Mouse (Mus musculus): ENCODE measurements around the gene Mgat1.

Mgat1 gene

DNA sequence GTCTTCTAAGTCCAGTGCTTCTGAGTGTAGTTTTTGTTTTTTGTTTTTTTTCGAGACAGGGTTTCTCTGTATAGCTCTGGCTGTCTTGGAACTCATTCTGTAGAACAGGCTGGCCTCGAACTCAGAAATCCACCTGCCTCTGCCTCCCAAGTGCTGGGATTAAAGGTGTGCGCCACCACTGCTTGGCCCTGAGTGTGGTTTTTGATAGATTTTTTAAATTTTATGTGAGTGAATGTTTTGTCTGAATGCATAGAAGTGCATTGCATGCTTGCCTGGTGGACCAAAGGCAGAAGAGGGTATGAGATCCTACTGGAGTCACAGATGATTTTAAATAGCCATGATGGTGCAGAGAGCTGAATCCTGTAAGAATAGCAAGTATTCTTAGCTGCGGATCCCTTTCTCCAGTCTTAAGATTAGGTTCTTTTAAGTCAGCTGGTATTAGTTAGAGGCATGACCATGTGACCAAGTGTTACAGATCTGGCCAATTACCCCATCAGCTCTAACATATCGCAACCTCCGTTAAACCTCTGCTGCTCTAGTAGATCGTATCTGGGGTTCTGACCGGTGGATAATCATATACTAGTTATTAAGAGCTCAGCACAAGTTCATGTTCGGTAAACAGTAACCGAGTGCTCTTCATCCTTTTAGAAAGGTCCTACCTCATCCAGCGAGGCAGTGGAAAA, 906 bp upstream of the Mgat1 start:
- no peak for DNase-seq (ENCODE audit: low spot score)

DNA sequence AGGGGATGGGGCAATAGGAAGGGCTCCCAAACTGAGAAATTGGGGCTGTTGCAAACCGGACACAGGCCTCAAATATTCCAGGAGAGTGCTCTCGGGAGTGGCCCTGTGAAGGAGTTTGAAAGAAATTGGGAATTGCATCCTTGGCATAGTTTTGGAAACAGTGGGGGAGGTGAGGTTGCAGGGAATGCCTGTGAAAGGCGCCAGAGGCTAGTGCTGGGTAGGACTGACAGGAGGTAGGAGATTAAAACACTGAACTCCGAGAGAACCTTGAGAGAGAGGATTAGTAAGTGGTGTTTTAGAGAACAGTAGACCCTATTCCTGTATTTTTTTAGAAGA, 572 bp downstream of the Mgat1 start:
- no peak for DNase-seq (ENCODE audit: low spot score)

DNA sequence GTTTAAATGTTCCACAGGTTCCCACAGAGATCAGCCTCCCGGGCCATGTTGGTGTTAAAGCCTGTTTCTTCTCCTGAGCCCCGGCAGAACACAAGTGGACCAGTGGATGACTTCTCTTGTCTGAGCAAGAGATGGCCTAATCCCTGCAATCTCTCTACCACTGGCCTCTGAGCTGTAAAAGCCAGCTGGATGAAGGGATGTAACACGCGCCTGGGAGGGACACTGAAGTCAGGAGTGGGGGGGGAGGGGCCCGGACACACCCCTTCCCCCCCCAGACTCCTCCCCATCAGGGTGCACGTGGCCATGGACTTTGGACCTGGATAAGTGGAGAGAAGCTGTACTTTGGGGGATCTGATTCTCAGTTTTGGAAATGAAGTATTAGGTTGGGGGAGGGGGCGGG, 1.2 kb downstream of the Mgat1 start:
- no peak for DNase-seq (ENCODE audit: low spot score)

- DNase-seq (ENCODE audit: low spot score), result no peak
Measured at GRCm38 (mm10) chr11:49245634-49246415, 1.8 kb downstream of the Mgat1 start.

DNA sequence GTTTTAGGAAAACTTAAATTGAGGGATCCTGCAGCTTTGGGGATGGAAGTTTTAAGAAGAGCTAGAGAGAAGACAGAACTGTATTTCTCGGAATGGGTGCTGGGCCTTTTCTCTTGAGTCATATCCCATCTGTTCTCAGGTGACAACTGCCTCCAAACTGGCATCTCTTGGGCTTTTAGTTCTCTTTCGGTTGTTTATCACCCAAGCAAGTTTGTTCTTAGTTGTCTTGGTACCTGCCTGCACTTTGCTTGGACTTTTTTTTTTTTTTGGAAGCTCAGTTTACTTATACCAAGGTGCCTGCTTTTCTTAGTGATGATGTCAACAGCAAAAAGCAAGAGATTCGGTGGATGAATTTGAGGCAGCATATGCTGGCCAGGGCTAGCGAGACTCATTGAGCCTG, 2.5 kb downstream of the Mgat1 start:
- no peak for DNase-seq (ENCODE audit: low spot score)

- no peak for DNase-seq (ENCODE audit: low spot score)
Measured at GRCm38 (mm10) chr11:49247255-49247654, 3.3 kb downstream of the Mgat1 start.

DNA sequence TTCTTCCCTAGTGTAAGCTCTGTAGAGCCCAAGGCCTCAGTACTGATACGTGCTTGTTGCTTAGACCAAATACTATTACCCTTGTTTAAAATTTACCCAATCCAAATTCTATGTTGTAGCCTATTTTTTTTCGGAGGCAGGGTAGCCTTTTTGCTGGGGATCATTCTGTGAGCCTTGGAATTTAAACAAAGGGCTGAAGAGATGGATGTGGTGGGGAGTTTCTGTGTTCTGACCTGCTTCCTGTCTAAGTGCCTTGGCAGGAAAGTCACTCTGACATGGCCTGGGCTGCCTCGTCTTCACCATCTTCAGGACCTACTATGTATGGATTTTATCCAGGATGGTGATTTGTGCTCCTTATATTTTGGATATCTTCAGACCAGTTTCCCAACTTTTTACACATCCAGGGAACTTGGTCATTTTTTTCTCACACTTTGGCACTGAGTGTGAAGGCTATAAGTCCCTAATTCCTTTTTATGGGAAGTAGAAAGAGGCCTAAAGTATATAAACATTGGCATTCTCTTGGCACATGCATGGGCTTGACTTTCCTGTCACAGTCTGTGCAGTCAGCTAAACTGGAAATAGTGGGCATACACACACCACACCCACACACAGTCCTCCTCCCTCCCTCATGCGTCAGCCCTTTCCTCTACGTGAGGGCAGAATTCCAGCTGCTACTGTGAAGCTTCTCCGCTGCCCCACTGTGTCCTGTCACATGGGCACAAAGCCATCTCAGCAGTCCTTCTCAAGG, 4.4 kb downstream of the Mgat1 start:
- no peak for DNase-seq (ENCODE audit: low spot score)

GRCm38 (mm10) chr11:49248974-49249700, 5.1 kb downstream of the Mgat1 start:
- no peak for DNase-seq (ENCODE audit: low spot score)

GRCm38 (mm10) chr11:49249811-49250421, 5.9 kb downstream of the Mgat1 start:
- DNase-seq (ENCODE audit: low spot score), result no peak

- DNase-seq (ENCODE audit: low spot score), result peak; percentile 79
Measured at GRCm38 (mm10) chr11:49250422-49251379, 6.7 kb downstream of the Mgat1 start.

GRCm38 (mm10) chr11:49251380-49251761, 7.4 kb downstream of the Mgat1 start:
- DNase-seq (ENCODE audit: low spot score), result no peak

DNA sequence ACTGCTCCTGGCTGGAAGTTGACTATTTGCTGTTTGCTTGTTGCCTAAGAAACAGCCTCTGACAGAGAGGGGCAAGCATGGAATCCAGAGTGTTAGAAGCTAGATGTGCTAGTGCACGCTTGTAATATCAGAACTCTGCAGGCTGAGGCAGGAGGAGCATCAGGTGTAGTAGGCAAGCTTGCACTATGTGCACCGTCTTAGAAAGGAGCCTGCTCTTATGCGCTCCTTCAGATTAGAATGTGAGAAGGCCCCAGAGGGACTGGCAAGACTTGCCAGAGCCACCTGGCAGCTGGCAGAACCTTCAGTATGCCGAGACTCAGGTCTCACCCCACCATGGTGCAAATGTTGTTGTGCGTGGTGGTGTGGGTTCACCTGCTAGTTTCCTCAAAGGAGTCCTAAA, 8.1 kb downstream of the Mgat1 start:
- no peak for DNase-seq (ENCODE audit: low spot score)

- DNase-seq (ENCODE audit: low spot score), result no peak
Measured at GRCm38 (mm10) chr11:49253035-49253434, 9.0 kb downstream of the Mgat1 start.

GRCm38 (mm10) chr11:49259296-49259695, 15.3 kb downstream of the Mgat1 start:
- no peak for DNase-seq (ENCODE audit: low spot score)

DNA sequence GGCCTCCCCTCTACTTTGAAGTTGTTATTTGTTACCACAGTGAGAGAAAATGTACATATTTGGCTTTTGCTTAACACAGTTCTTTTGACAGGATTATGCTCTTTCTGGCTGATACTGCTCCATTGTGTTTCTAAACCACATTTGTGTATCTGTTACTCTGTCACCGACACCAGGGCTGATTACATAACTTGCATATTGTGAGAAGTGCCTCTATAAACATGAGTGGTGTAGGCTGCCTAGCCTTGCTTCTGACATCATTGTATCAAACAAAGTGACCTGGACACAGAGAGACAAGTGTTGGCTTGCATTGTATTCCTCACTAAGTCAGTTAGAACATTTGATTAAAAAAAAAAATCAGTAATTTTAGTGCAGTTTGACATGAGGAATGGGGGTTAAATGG, 15.8 kb downstream of the Mgat1 start:
- no peak for DNase-seq (ENCODE audit: low spot score)

DNA sequence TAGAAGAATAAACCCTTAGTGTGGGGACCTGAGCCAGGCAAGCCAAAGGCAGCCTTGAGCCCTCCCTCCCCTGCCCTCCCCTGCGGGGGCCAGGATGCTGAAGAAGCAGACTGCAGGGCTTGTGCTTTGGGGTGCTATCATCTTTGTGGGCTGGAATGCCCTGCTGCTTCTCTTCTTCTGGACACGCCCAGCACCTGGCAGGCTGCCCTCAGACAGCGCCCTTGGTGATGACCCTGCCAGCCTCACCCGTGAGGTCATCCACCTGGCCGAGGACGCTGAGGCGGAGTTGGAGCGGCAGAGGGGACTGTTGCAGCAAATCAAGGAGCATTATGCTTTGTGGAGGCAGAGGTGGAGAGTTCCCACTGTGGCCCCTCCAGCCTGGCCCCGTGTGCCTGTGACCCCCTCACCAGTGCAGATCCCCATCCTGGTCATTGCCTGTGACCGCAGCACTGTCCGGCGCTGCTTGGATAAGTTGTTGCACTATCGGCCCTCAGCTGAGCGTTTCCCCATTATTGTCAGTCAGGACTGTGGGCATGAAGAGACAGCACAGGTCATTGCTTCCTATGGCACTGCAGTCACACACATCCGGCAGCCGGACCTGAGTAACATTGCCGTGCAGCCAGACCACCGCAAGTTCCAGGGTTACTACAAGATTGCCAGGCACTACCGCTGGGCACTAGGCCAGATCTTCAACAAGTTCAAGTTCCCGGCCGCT, 16.8 kb downstream of the Mgat1 start:
- DNase-seq (ENCODE audit: low spot score), result no peak

DNA sequence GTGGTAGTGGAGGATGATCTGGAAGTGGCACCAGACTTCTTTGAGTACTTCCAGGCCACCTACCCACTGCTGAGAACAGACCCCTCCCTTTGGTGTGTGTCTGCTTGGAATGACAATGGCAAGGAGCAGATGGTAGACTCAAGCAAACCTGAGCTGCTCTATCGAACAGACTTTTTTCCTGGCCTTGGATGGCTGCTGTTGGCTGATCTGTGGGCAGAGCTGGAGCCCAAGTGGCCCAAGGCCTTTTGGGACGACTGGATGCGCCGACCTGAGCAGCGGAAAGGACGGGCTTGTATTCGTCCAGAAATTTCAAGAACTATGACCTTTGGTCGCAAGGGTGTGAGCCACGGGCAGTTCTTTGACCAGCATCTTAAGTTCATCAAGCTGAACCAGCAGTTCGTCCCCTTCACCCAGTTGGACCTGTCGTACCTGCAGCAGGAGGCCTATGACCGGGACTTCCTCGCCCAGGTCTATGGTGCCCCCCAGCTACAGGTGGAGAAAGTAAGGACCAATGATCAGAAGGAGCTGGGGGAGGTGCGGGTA, 17.4 kb downstream of the Mgat1 start:
- no peak for DNase-seq (ENCODE audit: low spot score)

GRCm38 (mm10) chr11:49262286-49262685, 18.3 kb downstream of the Mgat1 start:
- DNase-seq (ENCODE audit: low spot score), result no peak

DNA sequence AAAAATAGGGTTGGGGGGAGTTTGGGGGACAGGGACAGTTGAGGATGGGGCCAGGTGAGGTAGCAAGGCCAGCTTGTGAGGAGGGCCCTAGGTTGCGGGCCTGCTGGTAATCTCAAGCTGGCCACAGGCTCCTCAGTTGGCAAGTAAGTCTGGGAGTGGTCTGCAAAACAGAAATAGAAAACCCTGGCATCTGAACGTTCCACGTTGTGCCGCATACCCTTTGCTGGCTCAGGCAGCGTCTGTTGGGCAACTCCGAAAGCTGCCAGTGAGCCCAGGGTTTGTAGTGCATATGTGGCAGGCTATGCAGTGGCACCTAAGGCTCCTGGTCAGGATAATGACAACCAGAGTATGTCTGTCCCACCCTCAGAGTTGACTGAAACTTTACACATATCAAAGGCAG, 19.2 kb downstream of the Mgat1 start:
- no peak for DNase-seq (ENCODE audit: low spot score)

- DNase-seq (ENCODE audit: low spot score), result no peak
Measured at GRCm38 (mm10) chr11:49264081-49264480, 20.1 kb downstream of the Mgat1 start.
